ENCODE assay signal across 16 mouse cellular contexts in the genomic region with DNA sequence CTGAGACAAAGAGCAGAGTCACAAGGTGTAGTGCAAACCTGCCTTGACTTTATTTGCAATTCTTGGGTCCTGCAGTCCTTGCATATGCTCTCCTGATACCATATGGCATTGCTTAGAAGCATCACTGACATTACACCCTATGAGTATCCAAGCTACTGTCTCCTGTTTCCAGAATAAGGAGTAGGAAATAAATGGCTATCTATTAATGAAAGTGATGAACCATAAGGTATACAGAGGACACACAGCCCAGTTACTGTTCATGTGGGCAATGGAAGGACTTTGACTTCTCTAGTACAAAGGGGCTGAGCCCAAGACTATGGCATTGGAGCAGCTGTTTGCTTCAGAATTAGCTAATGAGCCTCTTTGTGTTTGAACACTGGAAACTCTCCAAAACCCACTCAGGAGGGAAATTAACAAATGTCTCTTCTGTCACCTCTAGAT.
A peak's percentile ranks its signal among the peaks of the same experiment; 100 is the strongest.
DNase-seq lines count a peak whose midpoint lies in the region; ATAC-seq lines count a peak whose summit lies in the region.
"Had no signal": no experiment of that assay in that cellular context is flagged by ENCODE, and none has a peak within 500 bp of the region (broad histone marks: within the 10 kb centered on the region; RNA-seq: fewer than 3 reads in every experiment).

No protein-coding gene starts in this region.

- peaks cover 10% of the 10 kb centered on the region for H3K4me1 ChIP-seq in forebrain, embryonic 15.5 days
- H3K4me1 ChIP-seq in neural tube, embryonic 12.5 days = no peaks in the 10 kb centered on the region

- H3K9ac ChIP-seq in forebrain, embryonic 15.5 days (replicated peaks) = no peak overlapping the region
- H3K9ac ChIP-seq in neural tube, embryonic 12.5 days = no peak overlapping the region

- no peaks in the 10 kb centered on the region for H3K27me3 ChIP-seq in forebrain, embryonic 15.5 days
- no peaks in the 10 kb centered on the region for H3K27me3 ChIP-seq in neural tube, embryonic 12.5 days (replicated peaks)
- H3K27me3 ChIP-seq: Patski had no signal

- ATAC-seq in forebrain, embryonic 15.5 days (replicated peaks) = peak; percentile 77
- ATAC-seq in neural tube, embryonic 12.5 days (ENCODE audit: low FRiP score, low read depth) = peak; percentile 84
- ATAC-seq: CD4-positive, CD25-positive, alpha-beta regulatory T cell, adult 4 months; Patski had no signal

- H3K9me3 ChIP-seq in forebrain, embryonic 15.5 days = no peaks in the 10 kb centered on the region
- H3K9me3 ChIP-seq in neural tube, embryonic 12.5 days = no peaks in the 10 kb centered on the region

- H3K36me3 ChIP-seq in forebrain, embryonic 15.5 days = no peaks in the 10 kb centered on the region
- no peaks in the 10 kb centered on the region for H3K36me3 ChIP-seq in neural tube, embryonic 12.5 days

- peak overlapping the region; percentile 28; the same call in 1 of the 2 replicates for H3K27ac ChIP-seq in forebrain, embryonic 15.5 days (replicated peaks)
- no peak overlapping the region for H3K27ac ChIP-seq in neural tube, embryonic 12.5 days

- H3K4me2 ChIP-seq in forebrain, embryonic 15.5 days (replicated peaks) = no peak overlapping the region
- H3K4me2 ChIP-seq in neural tube, embryonic 12.5 days (replicated peaks) = no peak overlapping the region

- peak; percentile 24 for DNase-seq in layer of hippocampus, adult 9-11 months
- DNase-seq in layer of hippocampus, adult 8-10 months (ENCODE audit: low spot score in 2 of 2) = no peak
- DNase-seq in cerebellum, adult 11-12 months = peak; percentile 65
- no peak for DNase-seq in embryo, embryonic 9.5 days (ENCODE audit: extremely low spot score)
- DNase-seq in spleen, postnatal 14 days (ENCODE audit: low spot score in 2 of 2) = no peak
- no peak for DNase-seq in gastrocnemius, adult 18-20 months (ENCODE audit: low spot score)
- DNase-seq: adrenal gland, postnatal 14 days; heart, postnatal 10 days; kidney, adult 18-20 months; lung, postnatal 4 days; spleen, adult 18-20 months; thymus, postnatal 25 days had no signal

- H3K4me3 ChIP-seq in forebrain, embryonic 15.5 days = no peak overlapping the region
- no peak overlapping the region for H3K4me3 ChIP-seq in neural tube, embryonic 12.5 days

Comparison
In these comparisons a context has a peak if more than half of its experiments do, and no peak if none do; other contexts are left out.
1. DNase-seq: peak in layer of hippocampus, adult 9-11 months (single experiment) and cerebellum, adult 11-12 months (single experiment); none in layer of hippocampus, adult 8-10 months (0 of 2), embryo, embryonic 9.5 days (single experiment), spleen, postnatal 14 days (0 of 2) and gastrocnemius, adult 18-20 months (single experiment).